Mouse (Mus musculus): ENCODE measurements at regions not wholly inside any gene's neighbourhood (a gene's known extent, or its start where the extent isn't known, plus 50 kb on each side); places are given as distances from the start of the nearest gene placed in this dataset.
A peak's percentile ranks its signal among the peaks of the same experiment; 100 is the strongest.

DNA sequence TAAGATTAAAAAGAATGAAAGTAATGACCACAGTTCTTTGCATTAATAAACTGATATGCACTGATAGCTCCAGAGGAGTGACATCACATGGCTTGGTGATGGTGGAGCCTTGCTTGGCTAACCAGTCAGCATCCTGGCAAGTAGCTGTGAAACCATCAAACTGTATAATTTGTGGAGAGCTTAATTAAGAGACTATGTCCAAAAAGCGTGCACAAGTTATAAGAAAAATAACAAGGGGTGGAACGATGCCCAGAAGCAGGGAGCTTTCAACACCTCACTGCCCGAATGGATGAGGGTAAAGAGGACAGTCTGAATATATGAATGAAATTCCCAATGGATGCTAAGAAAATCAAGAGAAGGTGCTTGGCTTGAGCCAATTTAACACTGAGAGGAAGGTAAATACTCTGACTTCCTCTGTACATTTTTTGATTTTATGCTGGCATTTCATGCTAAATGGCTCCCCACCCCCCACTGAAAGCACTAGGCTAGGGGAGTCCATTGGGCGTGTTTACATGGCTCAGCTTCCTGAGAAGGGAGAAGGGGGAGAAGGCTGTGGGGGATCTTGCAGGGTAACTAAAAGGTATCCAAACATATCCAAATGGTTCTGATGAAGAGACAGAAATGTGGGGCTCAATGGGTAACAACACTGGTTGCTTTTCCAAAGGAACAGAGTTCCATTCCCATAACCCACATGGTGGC, 150.2 kb upstream of the L3mbtl3 start:
- H3K4me1 ChIP-seq (ENCODE audit: control insufficient read depth, insufficient read depth, low read length): no peaks in the 10 kb centered on the region
- H3K4me3 ChIP-seq (ENCODE audit: insufficient read depth, low read length): no peak overlapping the region
- TF ChIP-seq CTCF (IDR thresholded peaks at IDR 0.05; ENCODE audit: borderline replicate concordance, insufficient read depth, low read length) (no peak), POLR2A (IDR thresholded peaks at IDR 0.05; ENCODE audit: low read depth, low read length) (no peak)
- no peak overlapping the region for H3K27ac ChIP-seq (ENCODE audit: insufficient read depth, low read length)

DNA sequence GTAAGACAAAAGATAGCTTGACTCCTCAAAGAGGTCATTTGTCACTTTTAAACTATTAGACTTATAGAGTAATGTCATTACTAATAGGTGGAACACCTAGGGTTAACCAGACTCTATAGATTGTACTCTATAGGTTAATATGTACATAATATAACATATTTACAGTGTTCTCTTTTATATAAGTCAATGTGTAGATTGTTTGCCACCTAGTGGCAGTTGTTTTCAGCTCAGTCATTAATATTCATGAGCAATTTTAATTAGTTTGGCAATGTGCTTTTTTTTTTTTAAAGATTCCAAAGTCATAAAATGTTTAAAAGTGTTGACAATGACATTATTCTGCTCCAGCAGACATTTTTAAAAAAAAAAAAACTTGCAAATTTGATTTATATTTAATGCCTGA, 164.4 kb upstream of the L3mbtl3 start:
- Histone ChIP-seq H3K4me1 (ENCODE audit: control insufficient read depth, insufficient read depth, low read length) (no peaks in the 10 kb centered on the region; the same call in 1 of the 2 replicates), H3K4me3 (ENCODE audit: insufficient read depth, low read length) (no peak overlapping the region), H3K27ac (ENCODE audit: insufficient read depth, low read length) (no peak overlapping the region)
- TF ChIP-seq POLR2A (IDR thresholded peaks at IDR 0.05; ENCODE audit: low read depth, low read length): no peak
- no peak for TF ChIP-seq CTCF (IDR thresholded peaks at IDR 0.05; ENCODE audit: borderline replicate concordance, insufficient read depth, low read length)

DNA sequence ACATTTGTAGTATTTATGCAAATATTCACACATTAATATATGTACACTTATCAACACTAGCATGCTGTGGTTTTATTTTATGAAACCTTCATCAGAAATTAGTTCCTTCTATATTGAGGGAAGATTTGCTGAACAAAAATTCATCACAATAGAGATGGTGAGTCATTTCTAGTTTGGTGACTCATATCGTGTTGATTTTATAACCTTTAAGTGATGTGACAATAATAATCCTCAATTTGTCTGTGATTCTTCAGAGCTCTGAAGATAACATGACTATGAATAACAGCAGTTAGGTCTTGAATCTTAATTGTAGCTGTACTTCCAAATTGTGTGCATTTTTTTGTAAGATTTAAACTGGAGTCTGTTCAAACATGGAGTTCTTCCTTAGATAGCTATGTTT, 168.3 kb upstream of the L3mbtl3 start:
- H3K4me3 ChIP-seq (ENCODE audit: insufficient read depth, low read length): no peak overlapping the region
- TF ChIP-seq POLR2A (IDR thresholded peaks at IDR 0.05; ENCODE audit: low read depth, low read length) (no peak), CTCF (IDR thresholded peaks at IDR 0.05; ENCODE audit: borderline replicate concordance, insufficient read depth, low read length) (no peak)
- H3K27ac ChIP-seq (ENCODE audit: insufficient read depth, low read length): no peak overlapping the region
- peaks cover 3% of the 10 kb centered on the region for H3K4me1 ChIP-seq (ENCODE audit: control insufficient read depth, insufficient read depth, low read length)

DNA sequence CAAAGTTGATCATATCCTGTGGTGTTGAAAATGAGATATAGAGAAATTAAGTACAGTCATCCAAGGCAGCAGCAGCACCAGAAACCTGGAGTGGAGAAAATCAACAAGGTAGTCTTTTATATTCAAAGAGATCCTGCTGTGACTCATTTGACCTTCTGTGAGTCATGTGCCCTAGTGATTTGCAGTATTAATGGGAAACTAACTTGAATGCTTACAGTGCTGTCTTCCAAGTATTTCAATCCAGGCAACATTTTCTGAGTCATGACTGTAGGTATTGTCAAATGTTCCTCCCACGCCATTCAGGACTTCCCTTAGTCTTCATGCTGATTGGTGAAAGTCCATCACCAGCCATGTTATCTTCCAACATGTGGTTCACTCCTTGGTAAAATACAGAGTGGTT, 169.0 kb upstream of the L3mbtl3 start:
- Histone ChIP-seq H3K4me3 (ENCODE audit: insufficient read depth, low read length) (no peak overlapping the region), H3K27ac (ENCODE audit: insufficient read depth, low read length) (no peak overlapping the region), H3K4me1 (ENCODE audit: control insufficient read depth, insufficient read depth, low read length) (peaks cover 3% of the 10 kb centered on the region)
- TF ChIP-seq POLR2A (IDR thresholded peaks at IDR 0.05; ENCODE audit: low read depth, low read length) (no peak), CTCF (IDR thresholded peaks at IDR 0.05; ENCODE audit: borderline replicate concordance, insufficient read depth, low read length) (no peak)

DNA sequence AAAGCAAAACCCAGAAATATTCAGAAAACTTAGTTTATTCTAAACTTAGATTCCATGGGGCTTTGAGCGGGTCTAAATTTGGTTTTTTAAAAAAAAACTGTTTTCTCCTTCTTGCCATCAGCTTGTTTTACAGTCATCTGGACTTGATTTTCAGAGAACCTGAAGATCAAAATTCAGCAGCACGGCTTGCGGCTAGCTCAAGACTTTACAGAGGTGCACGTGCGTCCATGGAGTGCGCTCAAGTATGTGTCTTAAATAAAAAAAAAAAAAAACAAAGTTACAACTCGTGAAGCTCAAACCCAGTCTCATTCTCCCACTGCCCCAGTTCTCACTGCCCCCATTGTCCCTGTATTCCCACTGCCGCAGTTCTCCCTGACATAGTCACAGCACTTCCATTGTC, 180.5 kb upstream of the L3mbtl3 start:
- Histone ChIP-seq H3K4me1 (ENCODE audit: control insufficient read depth, insufficient read depth, low read length) (peaks cover 4% of the 10 kb centered on the region), H3K27ac (ENCODE audit: insufficient read depth, low read length) (no peak overlapping the region), H3K4me3 (ENCODE audit: insufficient read depth, low read length) (no peak overlapping the region)
- TF ChIP-seq POLR2A (IDR thresholded peaks at IDR 0.05; ENCODE audit: low read depth, low read length): no peak
- no peak for TF ChIP-seq CTCF (IDR thresholded peaks at IDR 0.05; ENCODE audit: borderline replicate concordance, insufficient read depth, low read length)

DNA sequence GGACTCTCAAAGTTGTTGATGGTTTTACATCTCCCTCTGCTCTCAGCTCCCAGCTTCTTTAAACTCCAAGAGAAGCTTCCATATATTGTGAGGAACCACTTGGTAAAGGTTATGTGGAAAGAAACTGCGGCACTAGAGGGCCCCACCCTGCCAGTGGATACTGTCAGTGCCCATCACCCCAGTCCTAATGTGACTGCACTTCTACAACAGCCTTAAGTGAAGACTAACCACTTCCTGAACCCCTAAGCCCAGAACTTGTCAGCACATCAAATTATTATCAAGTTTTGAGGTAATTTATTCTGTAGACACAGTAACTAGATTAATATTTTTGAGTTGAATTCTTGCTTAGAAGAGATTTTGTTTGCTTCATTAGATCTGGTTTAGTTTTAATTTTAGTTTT, 182.3 kb upstream of the L3mbtl3 start:
- TF ChIP-seq POLR2A (IDR thresholded peaks at IDR 0.05; ENCODE audit: low read depth, low read length) (no peak), CTCF (IDR thresholded peaks at IDR 0.05; ENCODE audit: borderline replicate concordance, insufficient read depth, low read length) (no peak)

DNA sequence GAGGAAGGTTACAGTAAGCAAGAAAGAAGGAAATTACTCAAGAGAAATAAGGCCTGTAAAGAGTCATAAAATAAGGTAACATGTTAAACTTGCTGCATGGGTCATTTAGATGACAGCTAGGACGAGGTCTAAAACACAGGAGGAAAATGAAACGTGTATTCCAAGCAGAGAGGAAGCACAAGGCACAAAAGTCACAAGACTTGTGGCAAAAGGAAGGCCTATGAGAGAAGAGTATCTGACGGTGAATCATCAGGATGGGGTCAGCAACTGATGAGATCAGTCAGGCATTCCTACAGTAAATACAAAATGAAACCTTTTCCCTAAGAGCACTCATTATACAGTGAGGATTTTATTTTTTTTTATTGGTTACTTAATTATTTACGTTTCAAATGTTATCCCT, 183.6 kb upstream of the L3mbtl3 start:
- Histone ChIP-seq H3K27ac (ENCODE audit: insufficient read depth, low read length) (peak overlapping the region; percentile 49), H3K4me1 (ENCODE audit: control insufficient read depth, insufficient read depth, low read length) (peaks cover 6% of the 10 kb centered on the region), H3K4me3 (ENCODE audit: insufficient read depth, low read length) (no peak overlapping the region)
- no peak for TF ChIP-seq POLR2A (IDR thresholded peaks at IDR 0.05; ENCODE audit: low read depth, low read length)

More for the DNA sequence above, 182.3 kb upstream of the L3mbtl3 start:
- Histone ChIP-seq H3K4me1 (ENCODE audit: control insufficient read depth, insufficient read depth, low read length) (peaks cover 6% of the 10 kb centered on the region), H3K4me3 (ENCODE audit: insufficient read depth, low read length) (no peak overlapping the region), H3K27ac (ENCODE audit: insufficient read depth, low read length) (no peak overlapping the region)

DNA sequence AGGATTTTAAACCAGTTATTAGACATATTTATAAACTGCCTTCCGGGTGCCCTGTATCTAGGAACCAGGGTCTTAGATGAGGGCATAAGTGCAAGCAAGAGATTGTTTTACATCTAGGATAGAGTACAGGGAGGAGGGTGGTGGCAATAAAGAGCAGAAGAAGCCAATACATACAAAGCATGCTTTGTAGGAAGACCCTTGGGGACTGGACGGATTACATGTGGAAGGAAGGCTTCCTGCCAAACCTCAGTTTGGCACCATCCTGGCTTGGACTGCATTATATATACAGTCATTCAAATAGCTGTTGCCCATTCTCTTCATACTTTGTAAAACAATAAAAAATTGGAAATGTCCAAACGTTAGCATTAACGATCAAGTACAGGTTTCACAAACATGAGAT, 184.7 kb upstream of the L3mbtl3 start:
- no peak overlapping the region for H3K27ac ChIP-seq (ENCODE audit: insufficient read depth, low read length)
- no peak overlapping the region for H3K4me3 ChIP-seq (ENCODE audit: insufficient read depth, low read length)
- TF ChIP-seq POLR2A (IDR thresholded peaks at IDR 0.05; ENCODE audit: low read depth, low read length) (no peak), CTCF (IDR thresholded peaks at IDR 0.05; ENCODE audit: borderline replicate concordance, insufficient read depth, low read length) (no peak)
- peaks cover 6% of the 10 kb centered on the region for H3K4me1 ChIP-seq (ENCODE audit: control insufficient read depth, insufficient read depth, low read length)

DNA sequence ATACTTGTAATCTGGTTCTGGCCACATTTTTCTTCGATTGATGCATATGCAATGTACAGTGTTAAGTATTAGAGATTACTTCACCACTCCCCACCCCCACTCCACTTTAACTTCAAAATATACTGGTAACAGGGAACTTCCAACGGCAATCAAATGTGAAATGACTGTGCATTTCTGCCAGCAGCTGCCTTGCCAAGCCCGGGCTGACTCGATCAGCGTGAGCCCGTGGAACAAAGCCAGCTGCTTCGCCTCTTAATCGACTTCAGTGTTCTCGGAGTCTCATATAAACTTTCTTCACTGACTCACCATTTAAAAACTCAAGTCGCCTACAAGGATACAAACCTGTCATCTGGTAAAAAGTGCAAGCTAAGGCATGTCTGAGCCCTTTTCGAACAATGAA, 188.7 kb upstream of the L3mbtl3 start:
- TF ChIP-seq CTCF (IDR thresholded peaks at IDR 0.05; ENCODE audit: borderline replicate concordance, insufficient read depth, low read length) (no peak), POLR2A (IDR thresholded peaks at IDR 0.05; ENCODE audit: low read depth, low read length) (no peak)
- H3K4me1 ChIP-seq (ENCODE audit: control insufficient read depth, insufficient read depth, low read length): peaks cover 2% of the 10 kb centered on the region; the same call in 1 of the 2 replicates
- H3K4me3 ChIP-seq (ENCODE audit: insufficient read depth, low read length): no peak overlapping the region
- no peak overlapping the region for H3K27ac ChIP-seq (ENCODE audit: insufficient read depth, low read length)

DNA sequence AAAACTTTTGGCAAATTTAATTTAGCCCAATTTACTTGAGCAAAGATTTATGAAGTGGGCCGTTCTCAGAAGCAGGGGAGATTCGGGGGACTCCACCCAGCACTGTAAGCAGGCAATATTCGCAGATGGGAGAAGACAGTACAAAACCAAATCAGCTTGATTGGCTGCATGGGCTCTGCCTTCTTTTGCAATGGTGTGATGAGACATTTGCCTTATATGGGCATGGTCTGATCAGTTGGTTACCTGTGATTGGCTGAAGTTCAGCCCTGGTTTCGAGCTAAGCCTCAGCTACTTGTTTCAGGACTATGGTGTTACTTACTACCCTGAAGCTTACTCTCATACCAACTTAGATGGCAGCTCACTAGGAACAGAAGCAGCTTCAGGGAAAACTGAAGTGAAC, 185.6 kb upstream of the Arhgap18 start:
- Histone ChIP-seq H3K4me3 (ENCODE audit: insufficient read depth, low read length) (no peak overlapping the region), H3K4me1 (ENCODE audit: control insufficient read depth, insufficient read depth, low read length) (no peaks in the 10 kb centered on the region; the same call in 1 of the 2 replicates), H3K27ac (ENCODE audit: insufficient read depth, low read length) (no peak overlapping the region)
- TF ChIP-seq POLR2A (IDR thresholded peaks at IDR 0.05; ENCODE audit: low read depth, low read length): no peak
- no peak for TF ChIP-seq CTCF (IDR thresholded peaks at IDR 0.05; ENCODE audit: borderline replicate concordance, insufficient read depth, low read length)
